Mouse (Mus musculus): ENCODE data around the gene Col23a1. TPM values are rescaled to one million over a fixed set of nuclear protein-coding genes. Genes with fewer than 3 reads are reported as not detected.

Gene Col23a1
- polyA plus RNA-seq (2017; shearing (Covaris generic)), result 1 to 10 TPM in 1 of 2 experiments, under 1 TPM in 1; 0.61 to 3.0 TPM

DNA sequence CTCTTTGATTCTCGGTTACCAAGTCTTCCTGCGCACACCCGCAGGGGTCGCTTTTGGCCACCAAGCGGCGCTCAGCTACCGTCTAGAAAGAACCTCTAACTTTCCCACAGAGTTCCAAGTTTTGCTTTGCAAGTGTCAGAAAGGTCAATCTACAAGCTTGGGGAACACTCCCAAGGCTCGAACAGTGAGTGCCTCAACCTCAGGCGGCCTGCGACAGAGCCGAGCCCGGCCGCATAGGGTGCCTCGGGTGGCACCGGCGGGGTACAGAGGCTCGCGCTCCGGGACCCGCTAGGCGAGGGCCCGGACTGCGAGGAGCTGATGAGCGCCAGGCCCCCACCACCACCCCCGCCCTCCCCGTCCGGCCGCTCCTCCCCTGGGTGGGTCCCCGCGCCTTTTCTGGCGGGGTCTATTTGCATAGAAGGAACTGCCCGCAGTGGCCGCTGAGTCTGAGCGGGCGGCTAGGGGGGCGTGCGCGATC, at the start of gene Col23a1:
TSS of gene Col23a1 (plus strand) at position 357 of the 478 bp plus-strand sequence.

DNA sequence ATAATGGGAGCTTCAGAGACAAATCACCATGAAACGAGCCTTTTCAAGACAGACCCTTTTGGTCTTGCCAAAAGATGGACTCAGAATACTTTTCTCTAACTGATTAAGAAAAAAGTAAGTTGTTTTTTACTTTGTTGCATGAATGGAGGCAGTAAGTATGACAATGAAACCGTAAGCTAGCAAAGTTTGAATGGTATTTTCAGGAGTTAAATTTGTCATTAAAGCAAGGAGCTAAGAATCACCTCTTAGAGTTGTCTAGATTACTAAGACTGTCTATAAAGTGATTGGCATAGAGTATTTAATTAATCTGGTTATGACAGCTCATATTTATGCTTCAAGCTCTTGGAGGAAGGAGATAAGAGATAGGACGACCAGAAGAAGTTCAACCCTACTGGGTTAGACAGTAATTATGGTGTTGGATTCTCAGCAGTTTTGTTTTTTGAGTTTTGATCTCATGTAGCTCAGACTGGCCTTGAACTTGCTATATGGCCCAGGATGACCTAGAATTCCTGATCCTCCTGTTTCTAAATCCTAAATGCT, 28.0 kb upstream of the Col23a1 start, which contains the start of gene Clk4:
TSS of gene Clk4 (plus strand) at position 51 of the 540 bp plus-strand sequence.

DNA sequence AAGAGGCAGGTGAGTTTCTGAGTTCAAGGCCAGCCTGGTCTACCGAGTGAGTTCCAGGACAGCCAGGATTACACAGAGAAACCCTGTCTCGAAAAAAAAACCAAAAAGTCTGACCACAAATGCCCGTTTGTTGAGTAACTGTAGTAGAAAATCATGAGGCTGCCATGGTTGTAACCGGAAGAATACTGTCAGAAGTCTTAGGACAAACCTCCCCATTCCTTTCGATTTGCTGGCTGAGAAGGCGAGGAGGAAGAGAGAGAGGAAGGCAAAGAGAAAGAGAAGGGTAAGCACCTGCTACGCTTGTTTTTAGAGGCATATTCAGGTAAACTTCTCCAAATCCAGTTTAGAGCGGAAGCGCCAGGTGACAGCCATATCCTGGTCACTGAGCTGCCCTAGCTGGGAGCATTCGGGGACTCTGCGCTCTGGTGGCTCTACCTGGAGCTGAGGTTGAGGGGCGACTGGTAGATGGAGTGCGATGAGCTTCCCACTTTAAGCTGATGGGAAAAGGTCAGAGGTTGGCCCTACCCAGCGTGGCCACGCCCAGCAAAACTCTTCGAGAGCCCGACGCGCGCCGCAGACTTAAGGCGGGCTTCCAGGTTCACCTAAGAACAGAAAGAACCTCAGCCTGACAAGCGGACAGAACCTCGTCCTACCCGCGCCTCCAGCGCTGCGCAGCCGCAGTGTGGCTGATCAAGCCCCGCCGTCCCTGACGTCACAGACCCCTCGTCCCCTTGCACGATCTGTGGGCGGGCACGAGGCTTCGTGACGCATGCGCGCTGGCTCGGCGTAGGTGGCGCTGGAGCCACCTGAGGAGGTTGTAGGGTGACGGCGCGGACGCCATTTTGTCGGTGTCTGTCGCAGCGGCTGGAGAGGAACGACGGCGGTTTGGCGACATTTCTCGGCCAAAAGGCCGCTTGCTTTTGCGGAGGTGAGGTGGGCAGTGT, 27.1 kb upstream of the Col23a1 start, which contains the start of gene BC049762:
TSS of gene BC049762 (minus strand) at position 705 of the 944 bp plus-strand sequence.

GRCm38 (mm10) chr11:51584431-51585248, 294.9 kb downstream of the Col23a1 start, which contains the start of gene Phykpl:
Gene Phykpl, plus strand, starts transcription at chr11:51584757.

GRCm38 (mm10) chr11:51606447-51607095, 316.9 kb downstream of the Col23a1 start, which contains the start of gene Hnrnpab:
Gene Hnrnpab, minus strand, starts transcription at chr11:51606847.

DNA sequence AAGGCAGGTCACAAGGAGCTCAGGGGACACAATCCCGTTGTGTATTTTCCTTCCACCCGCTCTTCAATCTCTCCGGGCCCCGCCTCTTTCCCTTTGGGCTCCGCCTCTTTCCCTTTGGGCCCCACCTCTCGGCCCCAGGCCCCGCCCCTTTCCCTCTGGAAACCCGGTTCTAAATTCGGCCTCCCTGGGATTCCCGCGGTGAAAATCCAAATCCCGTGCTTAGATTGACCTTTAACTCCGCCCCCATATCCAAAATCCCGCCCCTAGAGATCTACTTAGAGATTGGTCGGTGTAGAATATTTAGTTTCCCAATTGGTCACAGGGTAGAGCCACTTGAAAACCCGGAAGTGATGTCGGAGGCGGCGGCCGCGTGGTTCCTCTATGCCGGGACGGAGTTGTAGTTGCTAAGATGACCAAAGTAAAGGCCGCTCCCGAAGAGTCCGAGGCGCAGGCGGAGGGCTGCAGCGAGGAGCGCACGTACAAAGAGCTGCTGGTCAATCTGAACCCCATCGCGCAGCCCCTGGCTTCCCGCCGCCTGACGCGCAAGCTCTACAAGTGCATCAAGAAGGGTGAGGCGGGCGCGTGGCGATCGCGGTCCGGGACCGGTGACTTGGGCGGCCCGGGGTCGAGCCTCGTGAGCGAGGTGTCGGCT, 329.8 kb downstream of the Col23a1 start, which contains the start of gene Nhp2:
TSS of gene Nhp2 (plus strand) at position 327 of the 652 bp plus-strand sequence.

Other genes with a start within 250 kb of the Col23a1 start
- gene Olfr1375, start 241.8 kb upstream of the Col23a1 start, polyA plus RNA-seq (2017; shearing (Covaris generic)), result not detected
- gene Zfp354a, start 230.7 kb upstream of the Col23a1 start, polyA plus RNA-seq (2017; shearing (Covaris generic)), result not detected
- gene Gm12569, start 69.4 kb upstream of the Col23a1 start, polyA plus RNA-seq (2017; shearing (Covaris generic)), result under 1 TPM in 1 of 2 experiments, not detected in 1; 0.64 TPM
- gene Clk4, start 28.2 kb upstream of the Col23a1 start, polyA plus RNA-seq (2017; shearing (Covaris generic)), result 100 to 1,000 TPM; 151 to 177 TPM
- under 1 TPM in 1 of 2 experiments, not detected in 1; 0.27 TPM for gene BC049762, start 26.9 kb upstream of the Col23a1 start, polyA plus RNA-seq (2017; shearing (Covaris generic))